Mouse (Mus musculus): ENCODE measurements around the gene Skap2. TPM values are rescaled to one million over a fixed set of nuclear protein-coding genes. Genes with fewer than 3 reads are reported as not detected.

The Skap2 gene
- total RNA-seq, 2 experiments from 2014 or later, result 18.5 to 44.3 TPM

GRCm38 (mm10) chr6:52006649-52007218 lies 5.6 kb downstream of the Skap2 start:
- ATAC-seq (replicated peaks; ENCODE audit: low FRiP score, low TSS enrichment, poor library complexity, severe bottlenecking), result no peak

- ATAC-seq (replicated peaks; ENCODE audit: low FRiP score, low TSS enrichment, poor library complexity, severe bottlenecking), result peak; percentile 55; the same call in 1 of the 2 replicates
Observed at GRCm38 (mm10) chr6:52005963-52006648, 6.2 kb downstream of the Skap2 start.

GRCm38 (mm10) chr6:52005616-52005962 lies 6.8 kb downstream of the Skap2 start:
- no peak for ATAC-seq (replicated peaks; ENCODE audit: low FRiP score, low TSS enrichment, poor library complexity, severe bottlenecking)

- ATAC-seq (replicated peaks; ENCODE audit: low FRiP score, low TSS enrichment, poor library complexity, severe bottlenecking), result no peak
Observed at GRCm38 (mm10) chr6:52004995-52005394, 7.4 kb downstream of the Skap2 start.

GRCm38 (mm10) chr6:52002676-52003075 lies 9.7 kb downstream of the Skap2 start:
- no peak for ATAC-seq (replicated peaks; ENCODE audit: low FRiP score, low TSS enrichment, poor library complexity, severe bottlenecking)

GRCm38 (mm10) chr6:51999157-51999478 lies 13.2 kb downstream of the Skap2 start:
- ATAC-seq (replicated peaks; ENCODE audit: low FRiP score, low TSS enrichment, poor library complexity, severe bottlenecking), result no peak

- peak; percentile 77; the same call in 1 of the 2 replicates for ATAC-seq (replicated peaks; ENCODE audit: low FRiP score, low TSS enrichment, poor library complexity, severe bottlenecking)
Observed at GRCm38 (mm10) chr6:51998409-51999156, 13.8 kb downstream of the Skap2 start.

GRCm38 (mm10) chr6:51987999-51988398 lies 24.4 kb downstream of the Skap2 start:
- ATAC-seq (replicated peaks; ENCODE audit: low FRiP score, low TSS enrichment, poor library complexity, severe bottlenecking), result no peak

- no peak for ATAC-seq (replicated peaks; ENCODE audit: low FRiP score, low TSS enrichment, poor library complexity, severe bottlenecking)
Observed at GRCm38 (mm10) chr6:51977638-51978037, 34.7 kb downstream of the Skap2 start.

- ATAC-seq (replicated peaks; ENCODE audit: low FRiP score, low TSS enrichment, poor library complexity, severe bottlenecking), result no peak
Observed at GRCm38 (mm10) chr6:51975751-51976150, 36.6 kb downstream of the Skap2 start.

- no peak for ATAC-seq (replicated peaks; ENCODE audit: low FRiP score, low TSS enrichment, poor library complexity, severe bottlenecking)
Observed at GRCm38 (mm10) chr6:51958992-51959391, 53.4 kb downstream of the Skap2 start.

GRCm38 (mm10) chr6:51956048-51956792 lies 56.1 kb downstream of the Skap2 start:
- no peak for ATAC-seq (replicated peaks; ENCODE audit: low FRiP score, low TSS enrichment, poor library complexity, severe bottlenecking)

GRCm38 (mm10) chr6:51947661-51948060 lies 64.7 kb downstream of the Skap2 start:
- ATAC-seq (replicated peaks; ENCODE audit: low FRiP score, low TSS enrichment, poor library complexity, severe bottlenecking), result no peak

GRCm38 (mm10) chr6:51944916-51945315 lies 67.4 kb downstream of the Skap2 start:
- no peak for ATAC-seq (replicated peaks; ENCODE audit: low FRiP score, low TSS enrichment, poor library complexity, severe bottlenecking)

- ATAC-seq (replicated peaks; ENCODE audit: low FRiP score, low TSS enrichment, poor library complexity, severe bottlenecking), result no peak
Observed at GRCm38 (mm10) chr6:51933998-51934397, 78.4 kb downstream of the Skap2 start.

- ATAC-seq (replicated peaks; ENCODE audit: low FRiP score, low TSS enrichment, poor library complexity, severe bottlenecking), result no peak
Observed at GRCm38 (mm10) chr6:51933034-51933611, 79.2 kb downstream of the Skap2 start.

- no peak for ATAC-seq (replicated peaks; ENCODE audit: low FRiP score, low TSS enrichment, poor library complexity, severe bottlenecking)
Observed at GRCm38 (mm10) chr6:51927101-51927500, 85.2 kb downstream of the Skap2 start.

- no peak for ATAC-seq (replicated peaks; ENCODE audit: low FRiP score, low TSS enrichment, poor library complexity, severe bottlenecking)
Observed at GRCm38 (mm10) chr6:51921831-51922230, 90.5 kb downstream of the Skap2 start.

- ATAC-seq (replicated peaks; ENCODE audit: low FRiP score, low TSS enrichment, poor library complexity, severe bottlenecking), result no peak
Observed at GRCm38 (mm10) chr6:51908495-51908894, 103.9 kb downstream of the Skap2 start.

GRCm38 (mm10) chr6:51905659-51906058 lies 106.7 kb downstream of the Skap2 start:
- no peak for ATAC-seq (replicated peaks; ENCODE audit: low FRiP score, low TSS enrichment, poor library complexity, severe bottlenecking)

Measured in megakaryocyte-erythroid progenitor cell, adult 5-6 weeks (primary cell).